Mouse (Mus musculus) forebrain, embryonic 14.5 days (tissue): ENCODE measurements around the gene Slc39a11. TPM values are rescaled to one million over a fixed set of nuclear protein-coding genes. Genes with fewer than 3 reads are reported as not detected.

Source experiments
- polyA plus RNA-seq: library from polyadenylated mRNA; unstranded; fragments of >200 nt; fragmentation: Nextera tagmentation; extraction: Ambion mirVana; gene quantifications from 2 replicates; pipeline ENCODE4 v1.2.1, GENCODE M21; 2014

The Slc39a11 gene
- polyA plus RNA-seq, 1 experiment from 2014 or later, result 29.5 TPM

Other genes with a start within 250 kb of the Slc39a11 start
- 71.9 and 75.2 TPM in 2 replicates for gene Sstr2, start 30.7 kb downstream of the Slc39a11 start, polyA plus RNA-seq
- gene Cog1, start 910 bp downstream of the Slc39a11 start, polyA plus RNA-seq, result 28.8 and 33.9 TPM in 2 replicates
- gene Fam104a, start 34.1 kb upstream of the Slc39a11 start, polyA plus RNA-seq, result 53.2 and 53.7 TPM in 2 replicates
- gene D11Wsu47e, start 34.3 kb upstream of the Slc39a11 start, polyA plus RNA-seq, result 27.0 and 28.4 TPM in 2 replicates
- not detected in 2 replicates for gene Cpsf4l, start 59.9 kb upstream of the Slc39a11 start, polyA plus RNA-seq
- gene Cdc42ep4, start 101.8 kb upstream of the Slc39a11 start, polyA plus RNA-seq, result 52.4 and 61.5 TPM in 2 replicates